Mouse (Mus musculus) cortical plate, adult 2 months (tissue): ENCODE results near the gene Tnnc2.

ENCODE experiments used
- CTCF ChIP-seq: fragments of 200-500 bp; IDR thresholded peaks from 2 replicates; pipeline ENCODE4 v1.5.1; 2011; ENCODE audit warnings: mild to moderate bottlenecking, control low read depth, low read length; ENCODE audit not compliant: insufficient read depth; ENCODE audit errors: extremely low read depth
- POLR2A ChIP-seq: fragments of 200-500 bp; IDR thresholded peaks from 2 replicates; pipeline ENCODE4 v1.6.1; 2011; ENCODE audit warnings: mild to moderate bottlenecking, low read length, control low read depth; ENCODE audit not compliant: insufficient read depth; ENCODE audit errors: extremely low read depth

- TF ChIP-seq CTCF (no peak), POLR2A (no peak)
These were observed 6.4 kb downstream of the Tnnc2 start for GRCm38 (mm10) chr2:164773229-164773988.
